Mouse (Mus musculus): ENCODE results near the gene Crygs. TPM values are rescaled to one million over a fixed set of nuclear protein-coding genes. Genes with fewer than 3 reads are reported as not detected.
"Not testable (repeated sequence)": the region's sequence is repeated elsewhere in the genome, so short reads cannot be mapped to it uniquely, and the experiment has no call there.

Gene Crygs
- polyA plus RNA-seq, 1 experiment from 2014 or later = 0.17 TPM

GRCm38 (mm10) chr16:22820731-22821130 lies 9.4 kb upstream of the Crygs start:
- H3K4me1 ChIP-seq = no peaks in the 10 kb centered on the region
- H3K27ac ChIP-seq (replicated peaks) = no peak overlapping the region
- WGBS = 59% methylated on average over 8 of the region's 8 CpGs
- no peaks in the 10 kb centered on the region for H3K27me3 ChIP-seq (replicated peaks; ENCODE audit: low read depth, poor library complexity, severe bottlenecking)
- peak; percentile 21 for DNase-seq (ENCODE audit: low spot score)
- H3K36me3 ChIP-seq (replicated peaks) = peaks cover 33% of the 10 kb centered on the region
- H3K4me3 ChIP-seq = no peak overlapping the region
- H3K9me3 ChIP-seq = no peaks in the 10 kb centered on the region

- WGBS = 14% methylated on average over 17 of the region's 17 CpGs
- H3K4me3 ChIP-seq = no peak overlapping the region
- H3K9me3 ChIP-seq = no peaks in the 10 kb centered on the region
- H3K27me3 ChIP-seq (replicated peaks; ENCODE audit: low read depth, poor library complexity, severe bottlenecking) = peaks cover 11% of the 10 kb centered on the region
- no peaks in the 10 kb centered on the region for H3K36me3 ChIP-seq (replicated peaks)
- DNase-seq (ENCODE audit: low spot score) = peak; percentile 49
- no peak overlapping the region for H3K27ac ChIP-seq (replicated peaks)
- H3K4me1 ChIP-seq = 0 out of 2 replicates have a peak, but pooled peaks cover 3% of the 10 kb centered on the region
Observed at GRCm38 (mm10) chr16:22807468-22808070, 3.8 kb downstream of the Crygs start.

GRCm38 (mm10) chr16:22802786-22803185 lies 8.6 kb downstream of the Crygs start:
- no peaks in the 10 kb centered on the region for H3K9me3 ChIP-seq
- no peak for DNase-seq (ENCODE audit: low spot score)
- no peak overlapping the region for H3K27ac ChIP-seq (replicated peaks)
- no peak overlapping the region for H3K4me3 ChIP-seq
- H3K4me1 ChIP-seq = peaks cover 19% of the 10 kb centered on the region
- H3K36me3 ChIP-seq (replicated peaks) = no peaks in the 10 kb centered on the region
- 84% methylated on average over 7 of the region's 7 CpGs for WGBS
- peaks cover 25% of the 10 kb centered on the region for H3K27me3 ChIP-seq (replicated peaks; ENCODE audit: low read depth, poor library complexity, severe bottlenecking)

GRCm38 (mm10) chr16:22800849-22801109 lies 10.6 kb downstream of the Crygs start:
- Histone ChIP-seq H3K4me1 (peaks cover 17% of the 10 kb centered on the region), H3K36me3 (replicated peaks) (no peaks in the 10 kb centered on the region), H3K27me3 (replicated peaks; ENCODE audit: low read depth, poor library complexity, severe bottlenecking) (peaks cover 40% of the 10 kb centered on the region), H3K9me3 (no peaks in the 10 kb centered on the region), H3K27ac (replicated peaks) (no peak overlapping the region), H3K4me3 (no peak overlapping the region)
- WGBS = 30% methylated on average over 5 of the region's 5 CpGs
- no peak for DNase-seq (ENCODE audit: low spot score)

GRCm38 (mm10) chr16:22800026-22800848 lies 11.1 kb downstream of the Crygs start:
- no peaks in the 10 kb centered on the region for H3K9me3 ChIP-seq
- H3K4me3 ChIP-seq = no peak overlapping the region
- peaks cover 17% of the 10 kb centered on the region for H3K4me1 ChIP-seq
- peaks cover 40% of the 10 kb centered on the region for H3K27me3 ChIP-seq (replicated peaks; ENCODE audit: low read depth, poor library complexity, severe bottlenecking)
- no peaks in the 10 kb centered on the region for H3K36me3 ChIP-seq (replicated peaks)
- 32% methylated on average over 6 of the region's 6 CpGs for WGBS
- DNase-seq (ENCODE audit: low spot score) = peak; percentile 43
- peak overlapping the region; percentile 57 for H3K27ac ChIP-seq (replicated peaks)

GRCm38 (mm10) chr16:22798520-22798919 lies 12.9 kb downstream of the Crygs start:
- Histone ChIP-seq H3K4me1 (peaks cover 17% of the 10 kb centered on the region), H3K27me3 (replicated peaks; ENCODE audit: low read depth, poor library complexity, severe bottlenecking) (peaks cover 40% of the 10 kb centered on the region), H3K36me3 (replicated peaks) (no peaks in the 10 kb centered on the region), H3K4me3 (no peak overlapping the region), H3K27ac (replicated peaks) (no peak overlapping the region), H3K9me3 (no peaks in the 10 kb centered on the region)
- DNase-seq (ENCODE audit: low spot score) = no peak
- WGBS = 87% methylated on average over 3 of the region's 3 CpGs

GRCm38 (mm10) chr16:22797521-22797920 lies 13.9 kb downstream of the Crygs start:
- 84% methylated on average over 5 of the region's 5 CpGs for WGBS
- Histone ChIP-seq H3K4me3 (no peak overlapping the region), H3K36me3 (replicated peaks) (no peaks in the 10 kb centered on the region), H3K27me3 (replicated peaks; ENCODE audit: low read depth, poor library complexity, severe bottlenecking) (peaks cover 45% of the 10 kb centered on the region), H3K4me1 (peaks cover 17% of the 10 kb centered on the region), H3K27ac (replicated peaks) (no peak overlapping the region), H3K9me3 (no peaks in the 10 kb centered on the region)
- no peak for DNase-seq (ENCODE audit: low spot score)

GRCm38 (mm10) chr16:22795497-22795896 lies 15.9 kb downstream of the Crygs start:
- H3K4me1 ChIP-seq = peaks cover 24% of the 10 kb centered on the region
- DNase-seq (ENCODE audit: low spot score) = peak; percentile 41
- peaks cover 42% of the 10 kb centered on the region for H3K27me3 ChIP-seq (replicated peaks; ENCODE audit: low read depth, poor library complexity, severe bottlenecking)
- no peaks in the 10 kb centered on the region for H3K9me3 ChIP-seq
- 73% methylated on average over 3 of the region's 3 CpGs for WGBS
- H3K36me3 ChIP-seq (replicated peaks) = no peaks in the 10 kb centered on the region
- no peak overlapping the region for H3K4me3 ChIP-seq
- no peak overlapping the region for H3K27ac ChIP-seq (replicated peaks)

GRCm38 (mm10) chr16:22791235-22791634 lies 20.1 kb downstream of the Crygs start:
- Histone ChIP-seq H3K36me3 (replicated peaks) (no peaks in the 10 kb centered on the region), H3K4me3 (no peak overlapping the region), H3K4me1 (peaks cover 20% of the 10 kb centered on the region), H3K9me3 (no peaks in the 10 kb centered on the region), H3K27ac (replicated peaks) (no peak overlapping the region), H3K27me3 (replicated peaks; ENCODE audit: low read depth, poor library complexity, severe bottlenecking) (peaks cover 14% of the 10 kb centered on the region)
- WGBS = 15% methylated on average over 2 of the region's 2 CpGs
- no peak for DNase-seq (ENCODE audit: low spot score)

GRCm38 (mm10) chr16:22789908-22790367 lies 21.4 kb downstream of the Crygs start:
- H3K27ac ChIP-seq (replicated peaks) = no peak overlapping the region
- no peaks in the 10 kb centered on the region for H3K9me3 ChIP-seq
- H3K4me3 ChIP-seq = no peak overlapping the region
- H3K36me3 ChIP-seq (replicated peaks) = no peaks in the 10 kb centered on the region
- H3K27me3 ChIP-seq (replicated peaks; ENCODE audit: low read depth, poor library complexity, severe bottlenecking) = peaks cover 12% of the 10 kb centered on the region; the same call in 1 of the 2 replicates
- no peak for DNase-seq (ENCODE audit: low spot score)
- H3K4me1 ChIP-seq = peaks cover 20% of the 10 kb centered on the region
- 66% methylated on average over 10 of the region's 10 CpGs for WGBS

GRCm38 (mm10) chr16:22782686-22783085 lies 28.7 kb downstream of the Crygs start:
- H3K27ac ChIP-seq (replicated peaks) = no peak overlapping the region
- DNase-seq (ENCODE audit: low spot score) = no peak
- no peaks in the 10 kb centered on the region for H3K4me1 ChIP-seq
- no peaks in the 10 kb centered on the region for H3K36me3 ChIP-seq (replicated peaks)
- 84% methylated on average over 5 of the region's 5 CpGs for WGBS
- H3K9me3 ChIP-seq = no peaks in the 10 kb centered on the region
- no peak overlapping the region for H3K4me3 ChIP-seq
- no peaks in the 10 kb centered on the region for H3K27me3 ChIP-seq (replicated peaks; ENCODE audit: low read depth, poor library complexity, severe bottlenecking)

GRCm38 (mm10) chr16:22779228-22779835 lies 32.0 kb downstream of the Crygs start:
- 96% methylated on average over 3 of the region's 3 CpGs for WGBS
- no peak for DNase-seq (ENCODE audit: low spot score)
- Histone ChIP-seq H3K4me1 (no peaks in the 10 kb centered on the region), H3K27ac (replicated peaks) (no peak overlapping the region), H3K36me3 (replicated peaks) (no peaks in the 10 kb centered on the region), H3K9me3 (no peaks in the 10 kb centered on the region), H3K4me3 (no peak overlapping the region), H3K27me3 (replicated peaks; ENCODE audit: low read depth, poor library complexity, severe bottlenecking) (no peaks in the 10 kb centered on the region)

- H3K27me3 ChIP-seq (replicated peaks; ENCODE audit: low read depth, poor library complexity, severe bottlenecking); H3K36me3 ChIP-seq (replicated peaks); H3K27ac ChIP-seq (replicated peaks); DNase-seq (ENCODE audit: low spot score); H3K9me3 ChIP-seq; H3K4me3 ChIP-seq; H3K4me1 ChIP-seq: not testable (repeated sequence)
- 87% methylated on average over 12 of the region's 12 CpGs for WGBS
Observed at GRCm38 (mm10) chr16:22778296-22778695, 33.1 kb downstream of the Crygs start.

Data from embryonic facial prominence, embryonic 10.5 days (tissue).